ENCODE assay signal across 35 mouse cellular contexts in genomic region chr12:37434466-37434865, GRCm38 (mm10).
"Had no signal": no experiment of that assay in that cellular context is flagged by ENCODE, and none has a peak within 500 bp of the region (broad histone marks: within the 10 kb centered on the region; RNA-seq: fewer than 3 reads in every experiment).

No protein-coding gene starts in this region.

- H3K4me3 ChIP-seq: heart, embryonic 10.5 days; heart, embryonic 12.5 days; heart, embryonic 13.5 days; heart, embryonic 15.5 days; hindbrain, embryonic 10.5 days; hindbrain, embryonic 12.5 days; hindbrain, embryonic 13.5 days; hindbrain, embryonic 15.5 days; intestine, embryonic 15.5 days; kidney, embryonic 15.5 days; layer of hippocampus, adult 2 months had no signal

- H3K4me1 ChIP-seq: heart, embryonic 10.5 days; heart, embryonic 12.5 days; heart, embryonic 13.5 days; heart, embryonic 15.5 days; hindbrain, embryonic 10.5 days; hindbrain, embryonic 12.5 days; hindbrain, embryonic 13.5 days; hindbrain, embryonic 15.5 days; intestine, embryonic 15.5 days; kidney, embryonic 15.5 days had no signal

- ATAC-seq: hindbrain, embryonic 16.5 days; hindbrain, postnatal 0 days; inflammation-experienced regulatory T-cells, adult 6 months; intestine, embryonic 15.5 days; intestine, embryonic 16.5 days; intestine, postnatal 0 days had no signal

- H3K27ac ChIP-seq: heart, embryonic 10.5 days; heart, embryonic 13.5 days; heart, embryonic 15.5 days; hindbrain, embryonic 10.5 days; hindbrain, embryonic 12.5 days; hindbrain, embryonic 13.5 days; hindbrain, embryonic 14.5 days; hindbrain, embryonic 15.5 days; hindbrain, postnatal 0 days; intestine, embryonic 15.5 days; kidney, embryonic 15.5 days; kidney, postnatal 0 days; layer of hippocampus, adult 2 months had no signal

- H3K9me3 ChIP-seq: heart, embryonic 10.5 days; heart, embryonic 12.5 days; heart, embryonic 13.5 days; heart, embryonic 15.5 days; hindbrain, embryonic 10.5 days; hindbrain, embryonic 12.5 days; hindbrain, embryonic 13.5 days; hindbrain, embryonic 15.5 days; intestine, embryonic 15.5 days; kidney, embryonic 15.5 days had no signal

- H3K4me2 ChIP-seq: heart, embryonic 11.5 days; heart, embryonic 12.5 days; heart, embryonic 13.5 days; heart, embryonic 15.5 days; hindbrain, embryonic 12.5 days; hindbrain, embryonic 13.5 days; hindbrain, embryonic 14.5 days; hindbrain, embryonic 15.5 days; intestine, embryonic 15.5 days; kidney, embryonic 15.5 days had no signal

- H3K36me3 ChIP-seq: heart, embryonic 10.5 days; heart, embryonic 12.5 days; heart, embryonic 13.5 days; heart, embryonic 15.5 days; hindbrain, embryonic 10.5 days; hindbrain, embryonic 12.5 days; hindbrain, embryonic 13.5 days; hindbrain, embryonic 15.5 days; intestine, embryonic 15.5 days; kidney, embryonic 15.5 days had no signal

- DNase-seq: heart, postnatal 10 days; heart, postnatal 14 days; heart, postnatal 36 days; heart, postnatal 4 days; kidney, adult 11 months; kidney, adult 18-20 months; kidney, adult 2 months; kidney, adult 8-10 months; kidney, adult 9 months; kidney, postnatal 10 days; kidney, postnatal 14 days; kidney, postnatal 25 days; kidney, postnatal 36 days; kidney, postnatal 4 days; layer of hippocampus, adult 9-11 months; layer of hippocampus, postnatal 36 days had no signal

- H3K27me3 ChIP-seq: heart, embryonic 12.5 days; heart, embryonic 13.5 days; heart, embryonic 15.5 days; hindbrain, embryonic 12.5 days; hindbrain, embryonic 13.5 days; hindbrain, embryonic 15.5 days; intestine, embryonic 15.5 days; kidney, embryonic 15.5 days had no signal

- H3K9ac ChIP-seq: heart, embryonic 12.5 days; heart, embryonic 13.5 days; heart, embryonic 15.5 days; hindbrain, embryonic 12.5 days; hindbrain, embryonic 13.5 days; hindbrain, embryonic 14.5 days; hindbrain, embryonic 15.5 days; intestine, embryonic 15.5 days; kidney, embryonic 15.5 days had no signal
